Mouse (Mus musculus): ENCODE measurements at regions not wholly inside any gene's neighbourhood (a gene's known extent, or its start where the extent isn't known, plus 50 kb on each side); places are given as distances from the start of the nearest gene placed in this dataset.

GRCm38 (mm10) chr10:122535137-122535536, 86.8 kb downstream of the Avpr1a start:
- Histone ChIP-seq H3K4me1 (replicated peaks; ENCODE audit: control insufficient read depth, insufficient read depth, low read length) (no peaks in the 10 kb centered on the region), H3K36me3 (ENCODE audit: control insufficient read depth, insufficient read depth, low read length) (no peaks in the 10 kb centered on the region), H3K27ac (ENCODE audit: low read length) (no peak overlapping the region), H3K4me2 (ENCODE audit: low read depth, low read length) (no peak overlapping the region), H3K4me3 (ENCODE audit: low read length) (no peak overlapping the region), H3K27me3 (ENCODE audit: control insufficient read depth, insufficient read depth, low read depth, low read length) (no peaks in the 10 kb centered on the region), H3K9me3 (ENCODE audit: control insufficient read depth, low read length) (no peaks in the 10 kb centered on the region), H3K9ac (ENCODE audit: low read length) (no peak overlapping the region)
- 63% methylated on average over 5 of the region's 5 CpGs for WGBS
- no peak for ATAC-seq (ENCODE audit: low read depth)

- Histone ChIP-seq H3K9ac (ENCODE audit: low read length) (no peak overlapping the region), H3K27ac (ENCODE audit: low read length) (no peak overlapping the region), H3K4me1 (replicated peaks; ENCODE audit: control insufficient read depth, insufficient read depth, low read length) (no peaks in the 10 kb centered on the region), H3K36me3 (ENCODE audit: control insufficient read depth, insufficient read depth, low read length) (no peaks in the 10 kb centered on the region), H3K27me3 (ENCODE audit: control insufficient read depth, insufficient read depth, low read depth, low read length) (no peaks in the 10 kb centered on the region), H3K4me2 (ENCODE audit: low read depth, low read length) (no peak overlapping the region), H3K9me3 (ENCODE audit: control insufficient read depth, low read length) (no peaks in the 10 kb centered on the region), H3K4me3 (ENCODE audit: low read length) (no peak overlapping the region)
- no peak for ATAC-seq (ENCODE audit: low read depth)
- WGBS = 30% methylated on average over 7 of the region's 7 CpGs
These were observed 91.4 kb downstream of the Avpr1a start for GRCm38 (mm10) chr10:122539655-122540054.

GRCm38 (mm10) chr10:122542573-122542972, 94.3 kb downstream of the Avpr1a start:
- H3K9ac ChIP-seq (ENCODE audit: low read length) = no peak overlapping the region
- no peaks in the 10 kb centered on the region for H3K27me3 ChIP-seq (ENCODE audit: control insufficient read depth, insufficient read depth, low read depth, low read length)
- H3K9me3 ChIP-seq (ENCODE audit: control insufficient read depth, low read length) = no peaks in the 10 kb centered on the region
- no peak overlapping the region for H3K4me2 ChIP-seq (ENCODE audit: low read depth, low read length)
- 63% methylated on average over 9 of the region's 9 CpGs for WGBS
- H3K4me3 ChIP-seq (ENCODE audit: low read length) = no peak overlapping the region
- no peak for ATAC-seq (ENCODE audit: low read depth)
- H3K27ac ChIP-seq (ENCODE audit: low read length) = no peak overlapping the region
- no peaks in the 10 kb centered on the region for H3K36me3 ChIP-seq (ENCODE audit: control insufficient read depth, insufficient read depth, low read length)
- H3K4me1 ChIP-seq (replicated peaks; ENCODE audit: control insufficient read depth, insufficient read depth, low read length) = no peaks in the 10 kb centered on the region

DNA sequence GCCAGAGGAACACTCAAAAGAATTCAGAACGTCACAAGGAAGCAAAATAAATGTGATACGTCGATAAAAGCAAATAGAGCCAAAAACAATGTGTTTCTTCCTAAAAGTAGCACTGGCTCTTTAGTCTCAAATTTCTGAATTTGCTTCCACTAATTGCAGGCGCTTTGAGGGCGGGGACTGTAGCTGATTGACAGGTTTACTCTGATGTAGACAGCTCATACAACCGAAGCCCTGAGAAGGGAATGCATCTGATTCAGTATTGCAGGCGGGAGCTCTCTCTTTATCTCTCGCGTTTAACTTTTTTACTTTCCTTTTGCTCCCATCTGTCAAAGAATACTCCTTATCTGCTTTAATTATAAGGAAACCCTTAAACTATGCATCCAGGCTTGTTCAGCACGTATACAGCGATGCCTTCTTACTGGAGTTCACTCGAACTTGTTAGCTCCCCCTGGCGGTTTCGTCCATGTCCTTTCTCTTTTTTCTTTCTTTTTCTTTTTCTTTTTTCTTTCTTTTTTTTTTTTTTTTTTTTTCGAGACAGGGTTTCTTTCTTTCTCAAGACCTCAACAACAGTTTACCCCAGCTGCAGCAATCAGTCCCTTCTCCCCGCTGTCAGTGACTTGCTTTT, 95.9 kb downstream of the Avpr1a start:
- Histone ChIP-seq H3K27ac (ENCODE audit: low read length) (no peak overlapping the region), H3K4me1 (replicated peaks; ENCODE audit: control insufficient read depth, insufficient read depth, low read length) (no peaks in the 10 kb centered on the region), H3K4me3 (ENCODE audit: low read length) (peak overlapping the region; percentile 49), H3K9me3 (ENCODE audit: control insufficient read depth, low read length) (no peaks in the 10 kb centered on the region), H3K27me3 (ENCODE audit: control insufficient read depth, insufficient read depth, low read depth, low read length) (no peaks in the 10 kb centered on the region), H3K36me3 (ENCODE audit: control insufficient read depth, insufficient read depth, low read length) (no peaks in the 10 kb centered on the region), H3K4me2 (ENCODE audit: low read depth, low read length) (peak overlapping the region; percentile 65), H3K9ac (ENCODE audit: low read length) (peak overlapping the region; percentile 46; the same call in 1 of the 2 replicates)
- ATAC-seq (ENCODE audit: low read depth) = peak; percentile 66
- WGBS = 17% methylated on average over 16 of the region's 16 CpGs

DNA sequence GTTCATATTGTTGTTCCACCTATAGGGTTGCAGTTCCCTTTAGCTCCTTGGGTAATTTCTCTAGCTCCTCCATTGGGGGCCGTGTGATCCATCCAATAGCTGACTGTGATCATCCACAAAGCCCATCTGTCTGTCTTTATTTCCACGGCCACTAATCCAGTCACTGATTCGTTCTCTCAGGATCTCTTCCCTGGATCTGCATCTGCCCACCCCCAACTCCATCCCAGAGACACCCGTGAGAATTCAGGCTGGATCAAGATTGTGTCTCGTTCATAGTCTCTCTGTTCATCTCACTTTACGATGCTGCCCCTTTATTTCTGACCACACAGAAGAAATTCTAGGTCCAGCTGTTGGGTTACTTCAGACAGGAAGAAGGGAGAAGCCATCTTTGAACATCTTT, 96.7 kb downstream of the Avpr1a start:
- Histone ChIP-seq H3K27me3 (ENCODE audit: control insufficient read depth, insufficient read depth, low read depth, low read length) (no peaks in the 10 kb centered on the region), H3K9ac (ENCODE audit: low read length) (no peak overlapping the region), H3K36me3 (ENCODE audit: control insufficient read depth, insufficient read depth, low read length) (no peaks in the 10 kb centered on the region), H3K4me2 (ENCODE audit: low read depth, low read length) (no peak overlapping the region), H3K9me3 (ENCODE audit: control insufficient read depth, low read length) (no peaks in the 10 kb centered on the region), H3K27ac (ENCODE audit: low read length) (no peak overlapping the region), H3K4me3 (ENCODE audit: low read length) (no peak overlapping the region), H3K4me1 (replicated peaks; ENCODE audit: control insufficient read depth, insufficient read depth, low read length) (no peaks in the 10 kb centered on the region)
- 87% methylated on average over 6 of the region's 6 CpGs for WGBS
- ATAC-seq (ENCODE audit: low read depth) = no peak

DNA sequence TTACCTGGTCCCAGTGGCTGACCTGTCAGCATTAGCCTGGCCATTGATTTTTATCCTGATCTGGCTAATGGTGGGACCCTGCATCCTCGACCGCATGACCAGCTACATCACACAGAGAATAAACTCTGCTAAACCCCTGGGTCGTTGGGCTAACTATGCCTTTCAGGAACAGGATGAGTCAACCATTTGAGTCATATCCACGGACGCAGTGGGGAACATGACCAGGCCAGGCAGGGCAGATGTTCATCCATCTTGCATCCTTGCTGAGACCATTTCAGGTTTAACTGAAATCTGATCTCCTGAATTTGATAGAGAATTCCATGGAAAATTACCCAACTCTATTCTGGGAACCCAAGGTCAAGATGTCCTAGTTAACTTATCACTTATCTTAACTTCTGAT, 103.3 kb downstream of the Avpr1a start:
- Histone ChIP-seq H3K36me3 (ENCODE audit: control insufficient read depth, insufficient read depth, low read length) (no peaks in the 10 kb centered on the region), H3K9ac (ENCODE audit: low read length) (no peak overlapping the region), H3K4me2 (ENCODE audit: low read depth, low read length) (no peak overlapping the region), H3K27me3 (ENCODE audit: control insufficient read depth, insufficient read depth, low read depth, low read length) (no peaks in the 10 kb centered on the region), H3K4me1 (replicated peaks; ENCODE audit: control insufficient read depth, insufficient read depth, low read length) (0 out of 2 replicates have a peak, but pooled peaks cover 2% of the 10 kb centered on the region), H3K4me3 (ENCODE audit: low read length) (no peak overlapping the region), H3K27ac (ENCODE audit: low read length) (no peak overlapping the region), H3K9me3 (ENCODE audit: control insufficient read depth, low read length) (no peaks in the 10 kb centered on the region)
- 69% methylated on average over 5 of the region's 5 CpGs for WGBS
- no peak for ATAC-seq (ENCODE audit: low read depth)

DNA sequence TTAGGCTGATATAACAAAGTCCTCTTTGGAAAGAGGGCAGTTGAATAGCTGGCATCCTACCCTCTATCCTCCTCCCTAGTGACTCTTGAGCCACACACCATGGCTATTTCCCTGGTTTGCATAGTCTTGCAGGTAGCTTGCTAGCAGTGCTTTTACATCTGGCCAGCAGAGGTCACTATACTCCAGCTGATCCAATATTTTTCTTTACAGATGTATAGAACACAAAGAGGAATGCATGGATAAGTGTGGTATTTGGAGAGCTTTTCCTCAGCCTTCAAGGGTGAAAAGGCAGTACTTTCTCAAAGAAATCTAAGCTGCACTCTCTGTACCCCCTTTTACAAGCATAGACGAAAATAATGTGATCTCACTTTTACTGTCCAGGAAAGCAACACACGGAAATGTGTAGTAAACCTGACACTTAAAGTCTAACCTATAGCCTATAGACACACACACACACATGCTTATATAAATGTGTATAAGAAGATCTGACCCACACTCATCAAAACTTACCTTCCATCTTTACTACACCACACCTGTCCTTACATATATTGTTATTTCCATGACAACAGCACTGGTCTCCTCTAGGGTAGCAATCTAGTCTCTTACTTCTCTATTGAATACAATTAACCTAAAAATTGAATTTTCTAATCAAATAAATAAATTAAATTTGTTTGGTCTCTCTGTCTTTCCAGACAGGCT, 105.0 kb downstream of the Avpr1a start:
- 37% methylated on average over 2 of the region's 2 CpGs for WGBS
- H3K9ac ChIP-seq (ENCODE audit: low read length) = no peak overlapping the region
- H3K27me3 ChIP-seq (ENCODE audit: control insufficient read depth, insufficient read depth, low read depth, low read length) = no peaks in the 10 kb centered on the region
- ATAC-seq (ENCODE audit: low read depth) = peak; percentile 78
- H3K4me2 ChIP-seq (ENCODE audit: low read depth, low read length) = no peak overlapping the region
- no peak overlapping the region for H3K4me3 ChIP-seq (ENCODE audit: low read length)
- H3K36me3 ChIP-seq (ENCODE audit: control insufficient read depth, insufficient read depth, low read length) = no peaks in the 10 kb centered on the region
- H3K27ac ChIP-seq (ENCODE audit: low read length) = no peak overlapping the region
- H3K9me3 ChIP-seq (ENCODE audit: control insufficient read depth, low read length) = no peaks in the 10 kb centered on the region
- 0 out of 2 replicates have a peak, but pooled peaks cover 2% of the 10 kb centered on the region for H3K4me1 ChIP-seq (replicated peaks; ENCODE audit: control insufficient read depth, insufficient read depth, low read length)

- ATAC-seq (ENCODE audit: low read depth) = no peak
- H3K27ac ChIP-seq (ENCODE audit: low read length) = no peak overlapping the region
- 47% methylated on average over 2 of the region's 2 CpGs for WGBS
- no peak overlapping the region for H3K4me3 ChIP-seq (ENCODE audit: low read length)
- no peak overlapping the region for H3K9ac ChIP-seq (ENCODE audit: low read length)
- H3K27me3 ChIP-seq (ENCODE audit: control insufficient read depth, insufficient read depth, low read depth, low read length) = no peaks in the 10 kb centered on the region
- H3K4me1 ChIP-seq (replicated peaks; ENCODE audit: control insufficient read depth, insufficient read depth, low read length) = 0 out of 2 replicates have a peak, but pooled peaks cover 2% of the 10 kb centered on the region
- no peak overlapping the region for H3K4me2 ChIP-seq (ENCODE audit: low read depth, low read length)
- no peaks in the 10 kb centered on the region for H3K9me3 ChIP-seq (ENCODE audit: control insufficient read depth, low read length)
- no peaks in the 10 kb centered on the region for H3K36me3 ChIP-seq (ENCODE audit: control insufficient read depth, insufficient read depth, low read length)
These were observed 105.6 kb downstream of the Avpr1a start for GRCm38 (mm10) chr10:122553851-122554250.

GRCm38 (mm10) chr10:122558660-122559059, 110.4 kb downstream of the Avpr1a start:
- H3K27ac ChIP-seq (ENCODE audit: low read length) = no peak overlapping the region
- H3K9ac ChIP-seq (ENCODE audit: low read length) = no peak overlapping the region
- 71% methylated on average over 1 of the region's 1 CpGs for WGBS
- no peak overlapping the region for H3K4me3 ChIP-seq (ENCODE audit: low read length)
- no peaks in the 10 kb centered on the region for H3K36me3 ChIP-seq (ENCODE audit: control insufficient read depth, insufficient read depth, low read length)
- no peak overlapping the region for H3K4me2 ChIP-seq (ENCODE audit: low read depth, low read length)
- H3K27me3 ChIP-seq (ENCODE audit: control insufficient read depth, insufficient read depth, low read depth, low read length) = no peaks in the 10 kb centered on the region
- no peaks in the 10 kb centered on the region for H3K9me3 ChIP-seq (ENCODE audit: control insufficient read depth, low read length)
- ATAC-seq (ENCODE audit: low read depth) = no peak
- no peaks in the 10 kb centered on the region for H3K4me1 ChIP-seq (replicated peaks; ENCODE audit: control insufficient read depth, insufficient read depth, low read length)
